Mouse (Mus musculus) brain, embryonic 14.5 days (tissue): ENCODE data around the gene Nrgn.

ENCODE experiments used
- CTCF ChIP-seq: fragments of 200-500 bp; IDR thresholded peaks from 2 replicates; pipeline ENCODE4 v1.5.1; 2012; ENCODE audit warnings: inconsistent platforms, mild to moderate bottlenecking, moderate library complexity, borderline replicate concordance; ENCODE audit not compliant: insufficient read depth, insufficient read length; ENCODE audit errors: extremely low read depth
- POLR2A ChIP-seq: fragments of 200-500 bp; IDR thresholded peaks from 2 replicates; pipeline ENCODE4 v1.6.1; 2012; ENCODE audit warnings: mild to moderate bottlenecking, inconsistent platforms, borderline replicate concordance; ENCODE audit not compliant: poor library complexity, insufficient read depth, insufficient read length, severe bottlenecking; ENCODE audit errors: extremely low read depth

DNA sequence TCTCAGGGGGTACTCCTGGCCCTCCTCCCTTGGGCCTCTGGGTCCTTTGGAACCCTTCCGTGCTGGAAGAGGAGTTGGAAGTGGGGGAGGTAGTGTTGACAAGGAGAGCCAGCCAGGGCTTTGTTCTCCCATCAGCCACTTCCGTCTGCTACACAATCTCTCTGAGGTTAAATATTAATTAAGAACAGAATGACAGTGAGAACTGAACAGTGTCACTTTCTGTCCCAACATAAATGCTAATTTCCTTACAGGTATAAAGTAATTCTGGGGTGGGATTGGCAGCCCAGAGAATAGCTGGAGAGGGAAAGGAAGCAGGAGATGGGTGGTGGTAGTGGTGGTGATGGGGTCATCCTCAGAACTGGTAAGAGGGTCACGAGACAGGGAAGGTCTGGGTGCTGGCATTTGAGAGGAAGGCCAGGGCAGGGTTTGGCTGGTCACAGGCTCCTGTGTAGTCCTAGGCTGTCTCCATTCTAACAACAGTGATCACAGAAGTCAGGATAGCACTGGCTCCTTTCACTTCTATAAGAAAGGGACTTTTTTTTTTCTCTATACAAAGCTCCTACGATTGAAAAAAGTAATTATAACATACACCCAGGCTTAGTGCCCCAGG is 16.0 kb upstream of the Nrgn start:
- no peak for TF ChIP-seq CTCF
- no peak for TF ChIP-seq POLR2A
